Mouse (Mus musculus) ES-Bruce4 (cell line): Measurements from ENCODE around the gene Ctc1. TPM values are rescaled to one million over a fixed set of nuclear protein-coding genes. Genes with fewer than 3 reads are reported as not detected.
A peak's percentile ranks its signal among the peaks of the same experiment; 100 is the strongest.

Source experiments
- H3K27ac ChIP-seq: 2 replicates; pipeline ENCODE4 v1.5.1; 2012; ENCODE audit warnings: low read length, inconsistent platforms; ENCODE audit not compliant: insufficient read depth
- H3K27me3 ChIP-seq: 2 replicates; pipeline ENCODE4 v1.6.1; 2012; ENCODE audit warnings: mild to moderate bottlenecking, low read length, inconsistent platforms; ENCODE audit not compliant: control insufficient read depth, poor library complexity, insufficient read depth, severe bottlenecking
- H3K36me3 ChIP-seq: 2 replicates; pipeline ENCODE4 v1.6.1; 2012; ENCODE audit warnings: inconsistent platforms, mild to moderate bottlenecking, low read length, moderate library complexity; ENCODE audit not compliant: control insufficient read depth, poor library complexity, insufficient read depth, severe bottlenecking
- H3K4me1 ChIP-seq: one replicate; pipeline ENCODE4 v1.8.1; 2011; ENCODE audit warnings: low read length; ENCODE audit not compliant: control insufficient read depth, insufficient read depth
- H3K4me3 ChIP-seq: 2 replicates; pipeline ENCODE4 v1.5.1; 2011; ENCODE audit warnings: low read depth, mild to moderate bottlenecking, low read length
- H3K9ac ChIP-seq: 2 replicates; pipeline ENCODE4 v1.6.1; 2012; ENCODE audit warnings: low read depth, mild to moderate bottlenecking, inconsistent platforms; ENCODE audit not compliant: poor library complexity, severe bottlenecking
- H3K9me3 ChIP-seq: replicated peaks from 2 replicates; pipeline ENCODE4 v1.6.1; 2012; ENCODE audit warnings: mild to moderate bottlenecking, low read length, inconsistent platforms; ENCODE audit not compliant: control insufficient read depth, poor library complexity, insufficient read depth, severe bottlenecking
- CTCF ChIP-seq: IDR thresholded peaks from one replicate; pipeline ENCODE4 v1.8.1; 2011; ENCODE audit warnings: low read depth, low read length
- EP300 ChIP-seq: IDR thresholded peaks from 2 replicates; pipeline ENCODE4 v1.6.1; 2011; ENCODE audit warnings: low read depth, low read length; ENCODE audit not compliant: insufficient read depth
- POLR2A ChIP-seq: IDR thresholded peaks from one replicate; pipeline ENCODE4 v1.8.1; 2011; ENCODE audit warnings: low read length; ENCODE audit not compliant: insufficient read depth
- polyA plus RNA-seq: library from polyadenylated mRNA; stranded (reverse); fragments of >200 nt; gene quantifications from 2 replicates; pipeline ENCODE4 v1.2.4, GENCODE M21; 2011; ENCODE audit warnings: low read depth; ENCODE audit not compliant: missing spikeins, insufficient read depth, insufficient read length

The Ctc1 gene
- polyA plus RNA-seq, 1 experiment = 164 TPM

DNA sequence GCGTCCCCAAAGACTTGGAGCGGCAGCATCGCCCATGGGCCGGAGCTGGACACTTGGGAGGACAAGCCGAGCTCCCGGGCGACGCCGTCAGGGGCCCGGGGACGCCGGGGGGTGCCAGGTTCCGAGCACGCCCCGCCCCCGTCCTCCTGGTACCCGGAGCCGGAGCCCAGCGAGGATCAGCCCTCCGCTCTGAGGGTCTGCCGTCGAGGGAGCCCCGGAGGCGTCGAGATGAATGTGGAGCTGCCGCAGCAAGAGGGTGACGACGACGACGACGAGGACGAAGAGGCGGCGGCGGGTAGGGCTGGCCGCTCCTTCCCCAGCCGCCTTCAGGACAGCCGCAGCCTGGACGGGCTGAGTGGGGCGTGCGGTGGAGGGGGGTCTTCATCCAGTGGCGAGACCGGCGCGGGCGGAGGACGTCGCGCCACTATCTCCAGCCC, 44.3 kb downstream of the Ctc1 start:
- Histone ChIP-seq H3K27ac (no peak overlapping the region), H3K4me1 (no peaks in the 10 kb centered on the region)

DNA sequence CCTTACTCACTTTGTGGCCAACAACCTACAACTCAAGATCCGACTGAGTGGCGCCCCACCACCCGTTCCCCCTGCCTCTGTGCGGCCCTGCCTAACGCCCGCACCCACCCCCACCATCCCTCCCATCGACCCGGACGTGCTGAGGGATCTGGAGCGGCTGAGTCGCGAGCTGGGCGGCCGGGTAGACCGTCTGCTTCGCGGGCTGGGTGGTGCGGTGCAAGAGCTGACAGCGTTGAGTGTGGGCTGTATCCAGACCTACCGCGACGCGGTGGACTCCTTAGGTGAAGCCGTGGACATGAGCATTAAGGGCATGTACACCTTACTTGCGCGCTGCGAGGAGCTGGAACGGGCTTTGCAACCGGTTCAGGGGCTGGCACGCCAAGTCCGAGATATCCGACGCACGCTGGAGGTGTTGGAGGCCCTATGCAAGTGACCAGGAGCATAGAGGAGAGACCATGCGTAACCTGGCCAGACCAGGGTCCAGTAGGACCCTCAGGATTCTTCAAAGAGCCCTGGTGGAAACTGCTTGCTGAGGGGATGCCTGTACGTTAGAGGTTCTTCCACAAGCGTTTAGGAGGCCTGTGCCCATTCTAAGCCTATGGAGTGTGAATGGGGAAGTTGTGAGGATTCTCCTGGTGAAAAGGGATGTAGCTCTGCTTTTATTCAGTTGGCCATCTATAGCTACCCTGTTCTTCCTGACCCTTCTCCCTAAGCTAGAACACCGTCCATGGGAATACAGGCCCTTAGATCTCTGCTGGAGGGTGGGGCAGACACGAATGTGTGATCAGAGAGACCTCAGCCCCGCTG, 44.9 kb downstream of the Ctc1 start:
- no peaks in the 10 kb centered on the region for H3K27me3 ChIP-seq
- no peaks in the 10 kb centered on the region for H3K36me3 ChIP-seq
- H3K27ac ChIP-seq = no peak overlapping the region
- H3K9ac ChIP-seq = peak overlapping the region; percentile 87
- peak overlapping the region; percentile 79 for H3K4me3 ChIP-seq
- TF ChIP-seq EP300 (no peak), CTCF (no peak), POLR2A (no peak)
- H3K4me1 ChIP-seq = no peaks in the 10 kb centered on the region
- H3K9me3 ChIP-seq = no peaks in the 10 kb centered on the region

More for the DNA sequence above, 44.3 kb downstream of the Ctc1 start:
- Histone ChIP-seq H3K9me3 (no peaks in the 10 kb centered on the region), H3K36me3 (no peaks in the 10 kb centered on the region), H3K4me3 (peak overlapping the region; percentile 79), H3K27me3 (no peaks in the 10 kb centered on the region), H3K9ac (peak overlapping the region; percentile 87)
- no peak for TF ChIP-seq CTCF
- TF ChIP-seq EP300 = no peak
- no peak for TF ChIP-seq POLR2A

DNA sequence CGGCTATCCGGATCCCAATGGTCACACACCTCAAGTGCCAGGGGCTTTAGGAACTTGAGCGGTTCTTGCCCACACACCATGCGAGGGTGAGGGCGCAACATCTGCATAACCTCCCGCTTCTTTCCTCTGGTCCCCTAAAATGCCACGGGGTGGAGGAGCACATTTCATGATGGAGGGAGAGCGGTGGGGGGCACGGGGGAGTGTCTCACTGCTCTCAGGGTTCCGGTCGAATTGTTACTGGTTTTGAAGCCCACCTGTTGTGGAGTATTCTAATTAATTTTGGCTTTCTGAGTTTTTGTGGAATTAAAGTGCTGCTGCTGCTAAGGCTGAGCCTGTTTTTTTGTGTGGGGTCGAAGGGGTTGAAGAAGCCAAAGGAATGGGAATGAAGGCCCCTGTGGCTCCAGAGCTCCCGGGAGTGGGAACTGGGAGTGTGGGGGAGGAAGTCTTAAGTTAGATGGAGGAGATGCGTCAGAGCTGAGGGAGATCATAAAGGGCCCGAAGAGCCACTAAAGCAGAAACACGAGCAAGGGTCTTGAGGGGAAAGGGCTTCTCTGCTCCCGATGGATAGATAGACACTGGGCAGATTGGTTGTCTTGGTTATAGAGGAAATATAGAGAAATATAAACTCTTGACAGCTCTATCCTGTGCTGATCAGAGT, 45.7 kb downstream of the Ctc1 start:
- H3K9ac ChIP-seq = peak overlapping the region; percentile 87; the same call in 1 of the 2 replicates
- H3K27ac ChIP-seq = no peak overlapping the region
- H3K4me1 ChIP-seq = no peaks in the 10 kb centered on the region
- no peak for TF ChIP-seq POLR2A
- no peak for TF ChIP-seq EP300
- H3K9me3 ChIP-seq = no peaks in the 10 kb centered on the region
- no peaks in the 10 kb centered on the region for H3K36me3 ChIP-seq
- H3K27me3 ChIP-seq = no peaks in the 10 kb centered on the region
- peak overlapping the region; percentile 25 for H3K4me3 ChIP-seq

DNA sequence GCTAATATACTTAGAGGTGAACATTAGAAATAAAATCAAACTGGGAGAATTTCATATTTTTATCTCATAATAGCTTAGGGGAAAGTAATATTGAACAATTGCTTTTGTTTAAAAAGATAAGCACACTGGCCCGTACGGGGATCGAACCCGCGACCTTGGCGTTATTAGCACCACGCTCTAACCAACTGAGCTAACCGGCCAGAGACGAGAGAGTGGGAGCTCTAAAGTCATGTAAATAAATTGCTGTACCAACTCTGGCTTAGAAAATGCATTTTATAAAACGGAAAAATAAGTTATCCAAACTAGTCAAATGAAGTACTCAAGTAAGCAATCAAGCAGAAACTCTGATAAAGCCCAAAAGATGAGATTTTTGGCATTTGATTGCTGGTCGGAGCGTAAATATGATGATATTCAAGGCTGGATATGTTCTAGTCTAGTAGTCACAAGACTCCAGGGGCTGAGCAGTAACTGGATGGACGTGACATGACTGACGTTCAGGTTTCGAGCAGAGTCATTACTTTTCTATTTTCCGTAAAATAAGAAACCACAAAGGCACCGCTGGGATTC, 46.6 kb downstream of the Ctc1 start:
- Histone ChIP-seq H3K9ac (peak overlapping the region; percentile 55), H3K27me3 (no peaks in the 10 kb centered on the region), H3K27ac (peak overlapping the region; percentile 39; the same call in 1 of the 2 replicates), H3K4me1 (no peaks in the 10 kb centered on the region), H3K36me3 (no peaks in the 10 kb centered on the region), H3K4me3 (peak overlapping the region; percentile 92), H3K9me3 (no peaks in the 10 kb centered on the region)
- peak; percentile 65; the same call in 1 of the 2 replicates for TF ChIP-seq EP300
- TF ChIP-seq CTCF = no peak

DNA sequence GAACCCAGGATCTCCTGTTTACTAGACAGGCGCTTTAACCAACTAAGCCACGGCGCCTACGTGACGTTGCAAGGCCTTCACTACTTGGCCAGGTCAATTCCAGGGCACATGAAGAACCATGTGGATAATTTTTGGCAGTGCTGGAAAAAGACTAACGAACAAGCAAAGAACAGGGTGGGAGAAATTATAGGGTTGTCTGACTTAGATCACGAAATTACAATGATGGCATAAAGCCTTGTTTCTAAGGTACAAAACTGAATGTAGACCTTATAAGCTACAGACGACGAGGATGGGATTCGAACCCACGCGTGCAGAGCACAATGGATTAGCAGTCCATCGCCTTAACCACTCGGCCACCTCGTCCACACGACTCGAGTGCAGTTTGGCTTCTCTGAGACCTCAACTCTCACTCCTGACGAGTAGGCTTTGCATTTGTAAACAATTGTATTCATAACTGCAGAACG, 47.1 kb downstream of the Ctc1 start:
- Histone ChIP-seq H3K9ac (peak overlapping the region; percentile 83), H3K36me3 (no peaks in the 10 kb centered on the region), H3K4me3 (peak overlapping the region; percentile 92), H3K27me3 (no peaks in the 10 kb centered on the region), H3K9me3 (no peaks in the 10 kb centered on the region), H3K27ac (peak overlapping the region; percentile 53), H3K4me1 (no peaks in the 10 kb centered on the region)
- TF ChIP-seq CTCF (no peak), POLR2A (no peak), EP300 (peak; percentile 57; the same call in 1 of the 2 replicates)
